ENCODE assay signal across 10 mouse cellular contexts in the genomic region with DNA sequence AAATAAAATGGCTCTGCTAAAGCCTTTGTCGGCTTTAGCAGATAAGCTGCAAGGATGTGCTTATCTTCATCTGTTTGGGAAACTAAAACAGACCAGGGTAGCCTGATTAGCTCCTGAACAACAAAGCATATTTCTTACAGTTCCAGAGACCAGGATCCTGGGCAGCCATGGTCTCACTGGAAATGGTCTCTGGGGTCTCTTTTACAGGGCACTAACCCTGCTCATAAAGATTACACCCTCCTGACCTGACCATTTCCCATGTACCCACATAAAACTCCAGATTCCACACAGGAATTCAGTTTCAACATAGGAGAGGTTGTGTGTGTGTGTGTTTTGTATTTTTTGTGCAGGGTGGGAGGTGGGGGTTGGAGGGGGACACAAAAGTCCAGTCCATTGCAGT.
"Had no signal": no experiment of that assay in that cellular context is flagged by ENCODE, and none has a peak within 500 bp of the region (broad histone marks: within the 10 kb centered on the region; RNA-seq: fewer than 3 reads in every experiment).

No protein-coding gene starts in this region.

- H3K4me1 ChIP-seq: neural tube, embryonic 12.5 days had no signal

- H3K9me3 ChIP-seq: neural tube, embryonic 12.5 days had no signal

- H3K9ac ChIP-seq: liver, embryonic 14.5 days; neural tube, embryonic 12.5 days had no signal

- DNase-seq: kidney, adult 18-20 months; kidney, postnatal 10 days; left cerebral cortex, postnatal 4 days; lung, adult 18-20 months; spleen, adult 18-20 months; thymus, adult 18-20 months; thymus, postnatal 14 days had no signal

- H3K27me3 ChIP-seq: neural tube, embryonic 12.5 days had no signal

- H3K4me3 ChIP-seq: layer of hippocampus, adult 2 months; neural tube, embryonic 12.5 days had no signal

- H3K4me2 ChIP-seq: neural tube, embryonic 12.5 days had no signal

- H3K27ac ChIP-seq: layer of hippocampus, adult 2 months; liver, embryonic 14.5 days; neural tube, embryonic 12.5 days had no signal
